Mouse (Mus musculus) right cerebral cortex, postnatal 25 days (tissue): ENCODE measurements around the gene Slc39a13.
"Not testable (repeated sequence)": the region's sequence is repeated elsewhere in the genome, so short reads cannot be mapped to it uniquely, and the experiment has no call there.

Source experiments
- DNase-seq: peaks from one replicate; pipeline ENCODE4 v3.0.0; 2022

Slc39a13 gene

DNA sequence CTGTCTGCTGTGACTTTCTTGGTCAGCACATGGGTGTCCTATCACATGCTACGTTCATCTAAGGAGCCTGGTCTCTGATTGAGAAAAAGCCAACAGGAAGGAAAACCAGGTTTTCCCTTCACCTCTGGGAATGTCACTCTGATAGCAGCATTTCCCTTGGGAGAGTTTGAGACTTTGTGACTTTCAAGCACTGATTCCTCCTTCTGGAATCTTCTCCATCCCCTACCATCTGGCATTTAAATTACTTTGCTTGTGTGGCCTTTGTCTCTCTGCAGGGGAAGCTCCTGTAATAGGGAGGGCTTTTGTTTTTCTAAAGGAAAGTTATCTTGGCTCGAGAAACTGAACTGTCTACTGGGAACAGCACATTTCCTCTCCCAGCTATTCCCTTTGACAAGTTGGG lies 47.1 kb downstream of the Slc39a13 start:
- DNase-seq = no peak

GRCm38 (mm10) chr2:91022266-91022665 lies 48.0 kb downstream of the Slc39a13 start:
- not testable (repeated sequence) for DNase-seq

- no peak for DNase-seq
Measured at GRCm38 (mm10) chr2:91019911-91020310, 50.3 kb downstream of the Slc39a13 start.

DNA sequence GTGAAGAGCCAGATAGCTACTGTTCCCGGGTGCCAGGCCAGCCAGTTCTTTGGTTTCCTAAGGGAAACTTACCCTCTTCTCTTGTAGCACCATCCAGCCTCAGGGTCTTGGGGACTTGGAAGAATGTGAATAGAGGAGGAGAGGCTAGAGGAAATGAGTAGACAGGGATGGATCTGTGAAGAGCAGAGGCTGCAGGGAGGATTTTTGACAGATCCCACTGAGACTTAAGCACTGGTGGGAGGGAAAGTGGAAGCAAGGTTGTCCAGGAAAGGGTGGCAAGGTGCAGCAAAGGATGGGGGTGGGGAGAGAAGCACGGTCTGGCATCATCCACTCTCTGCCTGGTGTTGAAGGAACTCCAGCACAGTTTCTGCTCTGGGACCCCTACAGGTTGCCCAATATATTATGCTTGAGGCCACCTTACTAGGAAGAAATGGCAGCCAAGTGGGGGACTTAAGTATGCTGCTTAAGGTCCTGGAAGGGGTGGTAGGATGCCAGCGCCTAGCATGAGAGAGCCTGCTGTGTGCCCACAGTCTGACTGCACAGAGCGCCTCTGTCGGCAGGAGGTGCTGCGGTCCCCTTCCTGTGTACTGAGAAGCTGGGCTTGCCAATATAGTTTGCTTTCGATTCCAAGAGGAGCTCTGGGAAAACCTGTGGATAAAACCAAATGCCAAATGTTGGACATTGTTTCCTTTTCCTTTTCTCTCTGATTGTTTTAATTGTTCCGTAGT lies 52.0 kb downstream of the Slc39a13 start:
- no peak for DNase-seq

GRCm38 (mm10) chr2:91015386-91015785 lies 54.8 kb downstream of the Slc39a13 start:
- no peak for DNase-seq

- no peak for DNase-seq
Measured at GRCm38 (mm10) chr2:91013881-91014280, 56.3 kb downstream of the Slc39a13 start.
